Mouse (Mus musculus) heart, adult 8-10 months (tissue): Measurements from ENCODE around the gene Ccr7. TPM values are rescaled to one million over a fixed set of nuclear protein-coding genes. Genes with fewer than 3 reads are reported as not detected.

Source experiments
- DNase-seq: peaks from one replicate; pipeline ENCODE4 v3.0.0; 2022; ENCODE audit warnings: low spot score
- total RNA-seq, 4 experiments: library from RNA; stranded (reverse); gene quantifications; 2 replicates each; pipeline ENCODE4 v1.2.4; 2022

The Ccr7 gene
- total RNA-seq, 4 experiments from 2014 or later: 0.14 to 0.57 (median 0.25) TPM; not detected in 1

DNA sequence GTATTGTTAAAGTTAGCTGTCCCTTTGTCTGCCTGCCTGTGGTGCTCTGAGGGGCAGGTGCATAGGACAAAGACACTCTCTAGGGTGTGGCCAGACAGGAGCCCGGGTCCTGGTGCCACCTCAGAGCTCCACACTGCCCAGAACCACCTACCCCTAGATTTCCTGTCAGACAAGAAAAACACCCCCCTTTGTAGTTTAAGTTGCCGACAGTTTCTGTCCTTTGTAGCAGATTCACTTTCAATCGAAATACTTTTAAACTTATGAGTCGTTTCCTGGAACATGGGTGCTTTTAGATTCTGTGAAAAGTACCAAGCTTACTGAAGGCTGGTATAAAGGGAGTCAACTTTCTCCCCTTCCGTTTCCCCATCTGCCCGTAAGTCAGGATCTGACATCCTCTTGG, 38.9 kb downstream of the Ccr7 start:
- no peak for DNase-seq

DNA sequence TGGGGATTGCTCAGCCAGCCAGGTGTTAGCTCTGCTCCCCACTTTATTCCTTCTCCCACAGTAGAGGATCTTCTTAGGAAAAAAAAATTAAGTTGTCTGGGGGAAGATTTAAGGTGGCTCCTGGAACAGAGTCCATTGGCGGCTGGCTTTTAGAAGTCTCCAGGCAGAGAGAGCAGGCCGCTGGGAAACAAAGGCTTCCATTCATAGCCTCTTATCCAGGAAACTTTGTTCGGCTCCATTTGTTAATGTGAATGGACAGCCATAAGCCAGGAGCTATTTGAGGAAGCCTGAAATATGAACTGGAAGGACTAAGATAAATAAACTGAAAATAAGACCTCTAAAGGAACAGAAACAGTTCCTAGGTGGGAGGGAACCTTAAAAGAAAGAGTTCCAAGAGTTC, 41.8 kb downstream of the Ccr7 start:
- DNase-seq: no peak

DNA sequence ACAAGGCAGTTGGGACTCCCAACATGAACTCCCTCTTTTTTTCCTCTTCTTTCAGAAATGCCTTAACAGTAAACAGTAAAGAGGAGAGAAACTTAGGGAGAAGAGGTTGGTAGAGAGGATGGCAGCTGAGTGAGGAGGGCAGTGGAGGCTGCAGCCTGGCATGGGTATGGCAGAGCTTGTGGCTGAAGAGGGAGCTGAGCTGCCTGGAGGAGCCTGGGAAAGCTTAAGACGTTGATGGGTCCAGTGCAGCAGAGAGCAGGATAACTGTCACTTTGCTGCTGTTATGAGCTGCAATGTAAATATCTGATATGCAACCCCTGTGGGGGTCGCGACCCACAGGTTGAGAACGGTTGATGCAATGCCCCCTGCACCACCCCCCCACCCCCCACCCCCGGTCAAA, 42.2 kb downstream of the Ccr7 start:
- DNase-seq: no peak

DNA sequence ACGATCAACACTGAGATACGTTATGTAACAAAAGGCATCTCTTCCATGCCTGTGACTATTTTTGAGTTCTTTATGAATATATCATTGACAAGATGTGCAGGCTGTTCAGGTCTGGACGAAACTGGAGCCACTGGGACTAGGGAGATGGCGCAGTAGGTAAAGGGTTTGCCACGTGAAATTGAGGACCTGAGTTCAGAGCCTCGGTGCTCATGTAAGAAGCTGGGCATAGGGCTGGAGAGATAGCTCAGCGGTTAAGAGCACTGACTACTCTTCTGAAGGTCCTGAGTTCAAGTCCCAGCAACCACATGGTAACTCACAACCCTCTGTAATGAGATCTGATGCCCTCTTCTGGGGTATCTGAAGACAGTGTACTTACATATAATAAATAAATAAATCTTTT, 43.2 kb downstream of the Ccr7 start:
- no peak for DNase-seq

DNA sequence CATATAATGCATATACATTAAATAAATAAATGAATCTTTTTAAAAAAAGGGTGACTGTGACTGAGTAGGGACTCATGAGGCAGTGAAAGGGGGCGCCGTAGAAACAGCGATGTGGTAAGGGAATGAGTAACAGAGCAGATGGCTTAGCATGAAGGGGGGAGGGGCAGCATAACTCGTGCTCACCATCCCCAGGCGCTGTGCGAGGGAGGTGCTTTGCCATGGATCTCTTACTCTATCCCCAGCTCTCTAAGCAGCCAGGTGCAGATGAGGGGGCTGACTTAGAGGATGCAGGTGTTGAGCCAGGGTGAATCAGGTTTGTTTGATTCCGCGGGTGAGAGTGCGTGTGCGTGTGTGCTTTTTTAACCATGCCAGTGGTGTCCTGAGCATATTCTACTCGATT, 43.7 kb downstream of the Ccr7 start:
- DNase-seq: no peak

DNA sequence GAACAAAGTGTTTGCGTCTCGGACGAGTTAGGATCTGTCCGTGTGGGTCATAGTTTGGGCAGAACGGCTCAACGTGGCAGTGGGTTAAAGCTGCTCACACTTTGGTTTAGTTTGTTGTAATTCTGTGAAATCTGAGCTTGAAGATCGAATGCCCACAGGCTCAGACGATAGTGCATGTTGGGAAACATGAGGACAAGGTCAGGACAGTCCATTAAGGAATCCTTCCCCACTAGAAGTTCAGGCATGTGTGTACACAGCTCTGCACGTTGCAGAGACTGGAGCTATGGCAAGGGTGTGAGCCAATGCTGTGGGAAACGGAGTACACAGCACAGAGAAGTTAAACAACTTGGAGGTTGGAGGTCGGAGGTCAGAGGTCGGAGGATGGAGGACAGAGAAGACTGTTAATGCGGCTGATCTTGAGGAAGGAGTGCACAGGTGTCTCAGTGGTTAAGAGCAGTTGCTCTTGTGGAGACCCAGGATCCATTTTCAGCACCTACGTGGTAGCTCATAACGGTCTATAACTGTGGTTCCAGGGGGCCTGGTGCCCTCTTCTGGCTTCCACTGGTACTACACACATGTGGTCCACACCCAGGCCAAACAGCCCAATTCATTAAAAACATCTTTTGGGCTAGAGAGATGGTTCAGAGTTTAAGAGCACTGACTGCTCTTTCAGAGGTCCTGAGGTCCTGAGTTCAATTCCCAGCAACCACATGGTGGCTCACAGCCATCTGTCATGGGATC, 44.3 kb downstream of the Ccr7 start:
- DNase-seq: no peak

DNA sequence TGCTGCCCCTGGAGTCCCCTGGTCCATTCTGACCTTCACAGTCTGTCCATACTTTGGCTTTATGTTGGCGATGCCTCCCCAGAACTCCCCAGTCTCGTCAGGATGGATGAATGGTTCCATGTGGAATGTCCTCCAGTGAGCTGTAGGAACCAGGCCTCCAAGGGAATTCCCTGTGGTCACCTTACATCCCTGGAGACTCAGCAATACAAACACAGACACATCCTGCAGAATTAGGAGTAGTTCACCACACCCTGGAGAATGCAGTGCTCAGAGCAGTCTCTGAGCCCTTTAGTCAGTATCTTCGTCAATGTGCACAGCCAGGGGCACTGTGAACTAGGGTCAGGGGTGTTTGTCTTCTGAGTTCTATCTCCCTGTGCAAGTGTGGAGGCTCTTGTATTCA, 46.6 kb downstream of the Ccr7 start:
- no peak for DNase-seq

DNA sequence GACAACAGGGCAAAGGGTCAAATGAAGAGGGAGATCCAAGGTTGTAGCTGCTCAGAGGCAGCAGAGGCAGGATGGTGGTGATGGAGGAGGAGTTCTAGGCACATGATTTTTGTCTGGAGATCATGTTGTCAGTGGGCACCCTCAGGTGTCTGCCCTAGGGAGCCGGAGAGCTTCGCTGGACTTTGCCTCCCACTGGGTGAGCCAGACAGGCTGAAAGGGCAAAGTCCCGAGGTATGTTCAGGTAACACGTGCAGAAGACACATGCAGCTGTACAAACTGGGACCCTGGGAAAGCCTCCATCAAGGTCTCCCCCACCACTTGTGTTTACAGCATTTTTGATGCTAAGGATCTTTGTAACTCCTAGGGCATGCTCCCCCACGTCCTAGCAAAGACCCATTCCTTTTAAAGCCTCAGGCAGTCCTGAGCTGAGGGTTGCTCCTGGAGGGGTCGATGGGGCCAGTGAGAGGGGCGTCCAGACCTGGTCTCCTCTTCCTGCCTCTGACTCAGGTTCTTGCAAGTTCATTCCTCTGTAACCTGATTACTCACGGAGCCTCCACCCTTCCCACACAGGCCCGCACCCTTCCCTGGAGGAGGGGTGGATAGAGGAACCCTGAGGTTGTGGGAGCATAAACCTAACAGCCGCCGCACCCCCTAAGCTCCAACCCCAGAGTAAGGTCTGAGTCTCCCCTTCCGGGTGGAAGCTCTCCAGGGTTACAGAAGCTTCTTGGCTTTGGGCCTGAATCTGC, 48.7 kb downstream of the Ccr7 start:
- no peak for DNase-seq

DNA sequence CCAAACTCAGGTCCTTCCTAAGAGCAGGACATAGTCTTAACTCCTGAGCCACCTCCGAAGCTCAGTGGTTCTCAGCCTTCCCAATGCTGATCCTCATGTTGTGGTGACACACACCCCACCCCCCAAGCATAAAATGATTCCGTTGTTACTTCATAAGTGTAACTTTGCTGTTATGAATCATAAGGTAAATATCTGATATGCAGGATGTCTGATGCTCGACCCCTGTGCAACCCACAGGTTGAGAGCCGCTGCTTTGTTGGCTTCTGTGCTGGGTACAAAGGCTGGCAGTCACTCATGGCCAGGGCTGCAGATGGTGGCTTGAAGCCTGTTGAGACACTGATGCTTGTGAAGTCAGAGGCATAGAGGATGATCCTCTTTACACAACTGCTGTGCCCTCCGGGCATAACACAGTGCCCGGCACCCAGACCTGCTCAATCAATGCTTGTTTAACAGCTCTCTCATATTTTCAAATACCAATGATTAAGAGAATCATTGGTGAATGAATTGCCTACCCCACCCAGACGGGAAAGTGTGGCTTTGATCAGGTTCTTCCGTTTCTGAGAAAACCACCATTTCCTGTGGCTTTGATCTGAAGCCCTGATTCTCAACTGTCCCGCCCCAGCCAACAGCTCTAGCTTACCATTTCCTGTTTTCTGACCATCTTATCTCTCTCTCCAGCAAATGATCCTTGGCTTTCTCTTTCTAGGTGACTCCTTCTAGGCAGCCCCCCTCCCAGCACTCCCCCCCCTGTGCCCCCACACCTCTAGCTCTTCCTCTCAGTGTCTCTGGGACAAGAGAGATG, 50.1 kb downstream of the Ccr7 start:
- DNase-seq: no peak

DNA sequence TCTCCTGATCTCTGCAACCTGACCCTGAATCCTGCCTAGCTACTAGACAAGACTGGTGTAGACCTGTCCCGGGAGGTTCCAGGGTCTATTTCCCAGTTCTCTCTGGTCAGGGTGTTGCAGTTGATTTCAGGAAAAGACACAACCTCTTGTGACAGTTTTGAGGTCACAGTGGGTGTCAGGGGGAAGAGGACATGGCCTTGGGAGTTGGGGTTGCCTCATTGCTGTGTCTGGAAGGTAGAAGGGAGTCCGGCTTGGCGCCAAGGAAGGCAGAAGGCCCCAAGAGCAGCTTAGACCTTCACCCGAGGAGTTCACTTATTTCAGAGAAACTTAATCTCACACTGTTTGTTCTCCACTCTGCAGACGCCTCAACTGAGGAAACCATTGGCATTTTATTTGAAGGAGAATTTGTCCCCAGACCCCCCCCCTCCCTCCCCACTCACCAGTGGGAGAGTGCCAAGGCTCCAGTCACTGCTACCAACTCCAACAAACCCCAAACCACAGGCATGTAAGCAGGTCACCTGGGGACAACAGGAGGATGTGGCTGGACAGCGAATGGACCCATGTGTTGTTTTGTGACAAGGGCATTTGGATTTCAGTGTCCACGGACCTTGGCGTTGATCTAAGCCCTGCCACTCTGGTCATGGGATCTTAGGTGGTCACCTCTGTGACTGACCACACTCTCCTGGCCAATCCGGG, 52.2 kb downstream of the Ccr7 start:
- DNase-seq: no peak

DNA sequence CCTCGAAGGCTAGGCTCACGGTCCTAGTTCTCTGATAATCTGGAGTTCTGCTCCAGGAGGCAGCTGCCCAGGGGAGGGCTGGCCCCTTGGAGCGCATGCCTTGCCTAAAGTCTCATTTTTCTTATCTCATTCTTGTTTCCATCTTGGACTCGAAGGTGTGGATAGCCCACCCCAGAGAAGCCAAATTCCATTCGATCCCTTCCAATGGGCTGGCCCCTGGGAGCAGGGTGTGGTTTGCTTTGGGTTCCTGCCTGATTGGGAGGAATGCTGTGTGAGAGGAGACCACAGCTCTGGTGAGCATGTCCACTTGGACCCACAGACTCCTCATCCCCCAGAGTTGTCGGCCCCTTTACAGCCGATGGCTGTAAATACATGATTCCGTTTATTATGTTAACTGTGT, 53.2 kb downstream of the Ccr7 start:
- DNase-seq: no peak

DNA sequence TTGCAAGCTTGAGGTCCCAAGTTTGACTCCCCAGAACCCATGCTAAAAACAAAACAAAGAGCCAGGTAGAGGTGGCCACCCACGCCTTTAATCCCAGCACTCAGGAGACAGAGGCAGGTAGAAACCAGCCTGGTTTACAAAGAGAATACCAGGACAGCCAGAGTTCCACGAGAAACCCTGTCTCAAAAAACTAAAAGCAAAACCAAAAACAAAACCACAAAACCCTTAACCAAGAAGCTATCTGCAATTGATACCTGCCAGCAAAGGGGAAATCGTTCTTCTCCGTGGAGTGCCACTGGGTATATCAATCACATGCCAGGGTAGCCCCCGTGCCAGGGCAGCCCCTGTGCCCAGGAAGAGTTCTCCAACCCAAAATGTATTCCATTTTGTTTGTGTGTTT, 54.7 kb downstream of the Ccr7 start:
- no peak for DNase-seq

DNA sequence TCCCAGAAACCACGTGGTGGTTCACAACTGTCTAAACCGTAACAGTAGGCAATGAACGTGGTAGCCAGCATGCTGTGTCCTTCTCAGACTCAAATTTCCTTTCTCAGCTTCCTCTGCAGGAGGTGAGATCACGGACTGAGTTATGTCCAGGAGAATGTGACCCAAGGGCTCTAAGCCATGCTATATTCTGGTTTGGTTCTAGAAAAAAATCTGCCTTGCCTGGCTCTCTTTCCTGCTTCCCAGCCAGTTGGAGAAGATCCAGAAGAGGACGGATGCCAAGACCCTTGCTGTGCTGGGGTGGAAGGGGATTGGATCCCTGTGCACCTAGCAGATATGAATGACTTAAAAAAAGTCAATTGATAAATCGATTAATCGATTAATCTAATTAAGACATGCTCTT, 55.4 kb downstream of the Ccr7 start:
- no peak for DNase-seq

DNA sequence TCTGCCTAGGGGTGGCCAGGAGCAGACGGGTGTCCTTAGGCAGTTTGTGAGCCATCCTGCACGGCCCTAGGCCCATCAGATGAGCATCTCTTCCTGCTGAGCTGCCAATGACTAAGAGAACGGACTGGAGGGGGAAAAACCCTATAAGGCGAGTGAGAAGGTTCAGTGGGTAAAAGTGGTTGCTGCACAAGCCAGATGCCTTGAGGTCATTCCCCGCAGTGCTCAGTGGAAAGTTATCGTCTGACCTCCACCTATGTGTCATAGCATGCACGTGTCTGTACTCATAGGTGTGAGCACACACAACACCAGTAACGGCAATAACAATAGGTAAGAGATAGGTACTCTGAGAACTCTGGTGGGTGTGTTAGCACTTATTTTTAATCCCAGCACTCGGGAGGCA, 56.0 kb downstream of the Ccr7 start:
- DNase-seq: no peak

DNA sequence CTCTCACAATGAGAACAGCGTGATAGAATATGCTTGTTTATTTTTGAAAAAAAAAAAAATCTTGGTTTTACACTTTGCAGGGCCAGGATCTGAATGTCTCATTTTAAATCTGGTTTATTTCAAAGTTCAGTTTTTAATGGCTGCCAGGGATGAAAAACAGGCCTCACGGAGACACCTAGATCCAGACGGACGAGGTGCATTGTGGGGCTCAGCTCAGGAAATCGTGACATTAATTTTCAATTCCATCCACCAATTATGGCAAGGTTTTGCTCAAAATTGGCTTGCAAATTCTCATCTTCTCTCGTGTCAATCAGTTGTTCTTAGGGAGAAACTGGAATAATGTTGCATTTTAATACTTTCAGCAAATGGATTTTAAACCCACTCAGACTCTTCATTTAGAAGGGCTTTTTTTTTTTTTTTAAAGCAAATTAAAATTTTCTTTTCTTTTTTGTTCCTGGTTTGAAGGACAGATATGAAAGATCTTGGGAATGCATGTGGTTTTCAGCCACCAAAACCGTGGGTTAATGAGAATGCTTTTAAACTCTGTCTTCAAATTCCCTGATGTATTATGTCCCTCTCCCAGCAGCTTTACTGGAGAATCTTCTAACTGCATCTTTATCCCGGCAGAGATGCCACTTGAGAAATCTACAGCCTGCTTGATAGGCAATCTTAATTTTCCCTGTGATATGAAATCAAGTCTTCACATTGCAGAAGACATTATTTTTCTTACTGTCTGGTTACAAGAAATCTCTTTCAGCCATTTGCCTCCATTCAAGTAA, 57.7 kb downstream of the Ccr7 start:
- no peak for DNase-seq

DNA sequence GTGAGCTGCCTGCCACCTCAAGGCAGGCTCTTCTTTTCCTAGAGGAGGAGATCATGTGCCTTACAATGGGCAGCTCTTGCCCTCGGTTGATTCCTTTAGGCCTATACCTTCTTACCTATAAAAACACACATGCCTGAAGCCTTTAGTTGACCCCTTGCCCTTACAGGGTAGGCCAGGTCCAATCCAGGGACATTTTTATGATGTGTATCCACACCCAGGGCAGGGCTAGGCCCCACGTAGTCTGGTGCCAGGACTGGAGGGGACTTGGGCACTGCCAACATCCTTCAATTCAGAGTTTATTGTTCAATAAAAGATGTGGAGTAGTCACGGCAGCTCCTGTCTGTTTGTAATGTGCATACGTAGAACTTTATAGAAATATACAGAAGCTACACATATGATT, 58.5 kb downstream of the Ccr7 start:
- no peak for DNase-seq

DNA sequence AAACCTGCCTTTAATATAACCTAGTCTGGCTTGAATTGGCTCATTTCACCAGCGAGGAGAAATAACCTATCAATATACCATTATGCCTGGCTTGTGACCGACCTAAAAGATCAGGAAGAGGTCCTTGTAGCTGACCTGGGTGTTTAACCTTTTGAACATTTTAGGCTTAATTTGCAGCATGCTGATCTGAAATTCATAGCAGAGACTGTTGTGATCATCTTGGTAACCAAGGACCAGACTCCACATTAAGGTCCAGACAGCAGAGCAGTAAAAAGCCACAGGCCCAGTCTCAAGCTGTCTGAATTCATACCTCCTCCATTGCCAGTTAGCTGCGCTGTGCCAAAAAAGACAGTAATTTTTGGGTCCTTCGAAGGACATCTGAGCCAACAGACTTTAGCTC, 59.1 kb downstream of the Ccr7 start:
- DNase-seq: no peak

DNA sequence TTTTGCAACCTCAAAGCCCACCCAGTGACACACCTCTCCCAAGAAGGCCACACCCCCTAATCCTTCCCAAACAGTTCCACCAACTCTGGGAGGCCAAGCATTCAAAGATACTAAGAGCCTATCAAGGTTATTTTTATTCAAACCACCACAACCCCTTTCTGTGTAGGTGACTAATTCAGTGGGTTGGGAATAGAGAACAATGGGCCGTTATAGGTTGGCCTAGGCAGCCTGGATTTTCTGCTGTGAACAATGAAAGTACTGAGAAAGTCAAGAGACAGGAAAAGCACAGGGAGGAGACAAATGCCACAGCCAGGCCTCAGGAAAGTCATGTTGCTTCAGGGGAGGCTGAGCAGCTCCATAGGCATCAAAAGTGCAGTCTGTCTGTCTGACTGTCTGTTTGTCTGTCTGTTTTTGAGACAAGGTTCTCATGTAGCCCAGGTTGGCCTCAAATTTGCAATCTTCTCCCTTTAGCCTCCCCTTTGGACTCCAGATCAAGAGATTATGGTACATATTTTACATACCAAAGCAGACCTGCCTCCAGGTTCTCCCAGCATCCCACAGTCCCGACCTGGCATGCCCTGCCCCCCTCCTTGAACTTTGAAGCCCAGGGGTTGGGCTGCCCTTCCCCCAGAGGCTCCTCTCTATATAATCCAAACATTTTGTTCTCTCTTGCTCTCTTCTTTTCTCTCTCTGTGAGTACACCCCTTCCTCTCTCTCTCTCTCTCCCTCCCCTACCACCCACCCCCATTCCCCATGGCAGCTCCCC, 59.8 kb downstream of the Ccr7 start:
- no peak for DNase-seq
